Mouse (Mus musculus) left cerebral cortex, adult 2 months (tissue): ENCODE results near the gene Sorcs2. TPM values are rescaled to one million over a fixed set of nuclear protein-coding genes. Genes with fewer than 3 reads are reported as not detected.
A peak's percentile ranks its signal among the peaks of the same experiment; 100 is the strongest.

Experiments used
- DNase-seq, 2 experiments: peaks; one replicate each; pipeline ENCODE4 v3.0.0; 2021 to 2022; ENCODE audit warnings: low spot score in 2 of 2, mixed read lengths in 1 of 2; ENCODE audit errors: extremely low spot score in 1 of 2
- H3K27ac ChIP-seq: fragments of 200-600 bp; 2 replicates; pipeline ENCODE4 v1.8.1; 2022
- H3K4me3 ChIP-seq: fragments of 200-600 bp; 2 replicates; pipeline ENCODE4 v1.8.1; 2022
- CTCF ChIP-seq: fragments of 200-600 bp; IDR thresholded peaks from 2 replicates; pipeline ENCODE4 v1.8.1; 2022; ENCODE audit warnings: antibody characterized with exemption, mild to moderate bottlenecking, moderate library complexity
- intact Hi-C: fragments of 180-260 bp; cut with DNase I; formaldehyde crosslinking; loops from one replicate; pipeline ENCODE4 v1.15.1; 2025
- total RNA-seq, 2 experiments: library from RNA; stranded (reverse); gene quantifications; 2 replicates each; pipeline ENCODE4 v1.2.3; 2021

Gene Sorcs2
- total RNA-seq, 2 experiments from 2014 or later, result 39.3 to 39.7 TPM

DNA sequence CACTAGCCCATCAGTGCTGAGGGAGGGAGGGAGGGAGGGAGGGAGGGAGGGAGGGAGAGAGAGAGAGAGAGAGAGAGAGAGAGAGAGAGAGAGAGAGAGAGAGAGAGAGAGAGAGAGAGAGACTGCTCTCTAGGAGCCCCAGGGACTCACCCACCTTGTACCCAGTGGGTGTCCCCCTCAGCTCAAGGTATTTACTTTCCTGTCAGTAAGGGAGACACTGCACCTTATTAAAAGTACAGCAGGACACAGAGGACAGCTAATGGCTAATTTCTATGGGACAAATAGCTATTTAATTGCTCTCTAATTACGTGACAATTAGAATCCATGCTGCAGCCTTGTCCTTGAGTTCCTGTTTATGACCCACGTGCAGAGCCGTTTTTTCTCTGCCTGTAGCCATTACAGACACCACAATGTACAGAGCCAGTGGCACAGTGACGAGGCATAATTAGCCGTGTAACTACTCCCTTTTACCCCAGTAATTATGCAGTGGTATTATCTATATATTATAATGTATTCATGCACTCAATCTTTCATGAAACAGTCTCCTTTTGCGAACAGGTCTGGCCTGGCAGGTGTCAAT, 256.2 kb downstream of the Sorcs2 start:
- H3K27ac ChIP-seq, result no peak overlapping the region
- H3K4me3 ChIP-seq, result no peak overlapping the region
- TF ChIP-seq CTCF, result no peak
- no peak for DNase-seq
- intact Hi-C loops, result loop anchor here (1.0 to 5.0 kb wide), 2 partner anchors 71 to 257 kb away; partner anchors contain the start of gene Sorcs2

- peak; percentile 41 for TF ChIP-seq CTCF
- Histone ChIP-seq H3K27ac (no peak overlapping the region), H3K4me3 (no peak overlapping the region)
- peak in 1 of 2 experiments; percentile 39 for DNase-seq
- intact Hi-C loops, result loop anchor here (1.0 to 5.0 kb wide), 2 partner anchors 71 to 257 kb away; partner anchors contain the start of gene Sorcs2
Observed at GRCm38 (mm10) chr5:36141112-36141511, 256.8 kb downstream of the Sorcs2 start.

- no peak for TF ChIP-seq CTCF
- Histone ChIP-seq H3K4me3 (no peak overlapping the region), H3K27ac (no peak overlapping the region)
- intact Hi-C loops, result loop anchor here (5.0 kb wide), 1 partner anchor 73 kb away; no protein-coding TSS in a partner anchor
- DNase-seq, result no peak
Observed at GRCm38 (mm10) chr5:36139766-36140165, 258.2 kb downstream of the Sorcs2 start.

GRCm38 (mm10) chr5:36135874-36136542, 261.9 kb downstream of the Sorcs2 start:
- intact Hi-C loops, result no loop called here
- H3K4me3 ChIP-seq, result no peak overlapping the region
- DNase-seq, result no peak
- H3K27ac ChIP-seq, result no peak overlapping the region
- TF ChIP-seq CTCF, result no peak; the same call in 1 of the 2 replicates

GRCm38 (mm10) chr5:36134302-36134701, 263.6 kb downstream of the Sorcs2 start:
- intact Hi-C loops, result no loop called here
- no peak overlapping the region for H3K4me3 ChIP-seq
- DNase-seq, result no peak
- no peak for TF ChIP-seq CTCF
- H3K27ac ChIP-seq, result no peak overlapping the region

- no peak for DNase-seq
- no peak for TF ChIP-seq CTCF
- intact Hi-C loops, result no loop called here
- Histone ChIP-seq H3K27ac (no peak overlapping the region), H3K4me3 (no peak overlapping the region)
Observed at GRCm38 (mm10) chr5:36133893-36134292, 264.0 kb downstream of the Sorcs2 start.

- no peak overlapping the region for H3K27ac ChIP-seq
- TF ChIP-seq CTCF, result no peak
- no peak overlapping the region for H3K4me3 ChIP-seq
- intact Hi-C loops, result no loop called here
- no peak for DNase-seq
Observed at GRCm38 (mm10) chr5:36130393-36131011, 267.4 kb downstream of the Sorcs2 start.

GRCm38 (mm10) chr5:36129661-36130060, 268.3 kb downstream of the Sorcs2 start:
- intact Hi-C loops, result no loop called here
- H3K4me3 ChIP-seq, result no peak overlapping the region
- no peak overlapping the region for H3K27ac ChIP-seq
- no peak for DNase-seq
- TF ChIP-seq CTCF, result no peak

- no peak overlapping the region for H3K27ac ChIP-seq
- intact Hi-C loops, result no loop called here
- TF ChIP-seq CTCF, result no peak
- DNase-seq, result no peak
- H3K4me3 ChIP-seq, result no peak overlapping the region
Observed at GRCm38 (mm10) chr5:36128513-36128912, 269.4 kb downstream of the Sorcs2 start.

- no peak for DNase-seq
- Histone ChIP-seq H3K27ac (no peak overlapping the region), H3K4me3 (no peak overlapping the region)
- TF ChIP-seq CTCF, result no peak
- intact Hi-C loops, result no loop called here
Observed at GRCm38 (mm10) chr5:36124993-36125392, 272.9 kb downstream of the Sorcs2 start.

GRCm38 (mm10) chr5:36122987-36123386, 275.0 kb downstream of the Sorcs2 start:
- intact Hi-C loops, result no loop called here
- Histone ChIP-seq H3K4me3 (no peak overlapping the region), H3K27ac (no peak overlapping the region)
- DNase-seq, result no peak
- TF ChIP-seq CTCF, result no peak

GRCm38 (mm10) chr5:36120931-36121341, 277.0 kb downstream of the Sorcs2 start:
- intact Hi-C loops, result no loop called here
- TF ChIP-seq CTCF, result no peak
- Histone ChIP-seq H3K4me3 (no peak overlapping the region), H3K27ac (no peak overlapping the region)
- DNase-seq, result no peak
